Mouse (Mus musculus): Measurements from ENCODE around the gene Slc12a8.
A peak's percentile ranks its signal among the peaks of the same experiment; 100 is the strongest.

Slc12a8 gene

GRCm38 (mm10) chr16:33621836-33622235, 104.7 kb downstream of the Slc12a8 start:
- no peak for DNase-seq

- no peak for DNase-seq
Measured at GRCm38 (mm10) chr16:33624586-33624985, 107.5 kb downstream of the Slc12a8 start.

GRCm38 (mm10) chr16:33629539-33629938, 112.4 kb downstream of the Slc12a8 start:
- DNase-seq = no peak

- no peak for DNase-seq
Measured at GRCm38 (mm10) chr16:33635836-33636595, 118.9 kb downstream of the Slc12a8 start.

- DNase-seq = no peak
Measured at GRCm38 (mm10) chr16:33641779-33642178, 124.7 kb downstream of the Slc12a8 start.

- DNase-seq = no peak
Measured at GRCm38 (mm10) chr16:33653116-33653515, 136.0 kb downstream of the Slc12a8 start.

- no peak for DNase-seq
Measured at GRCm38 (mm10) chr16:33655443-33655842, 138.3 kb downstream of the Slc12a8 start.

- DNase-seq = no peak
Measured at GRCm38 (mm10) chr16:33657191-33657590, 140.1 kb downstream of the Slc12a8 start.

GRCm38 (mm10) chr16:33658121-33658520, 141.0 kb downstream of the Slc12a8 start:
- no peak for DNase-seq

- DNase-seq = peak; percentile 78
Measured at GRCm38 (mm10) chr16:33659521-33659920, 142.4 kb downstream of the Slc12a8 start.

- no peak for DNase-seq
Measured at GRCm38 (mm10) chr16:33660125-33660524, 143.0 kb downstream of the Slc12a8 start.

GRCm38 (mm10) chr16:33662841-33663240, 145.7 kb downstream of the Slc12a8 start:
- DNase-seq = no peak

- DNase-seq = no peak
Measured at GRCm38 (mm10) chr16:33666226-33666625, 149.1 kb downstream of the Slc12a8 start.

GRCm38 (mm10) chr16:33666985-33667538, 149.9 kb downstream of the Slc12a8 start:
- DNase-seq = no peak

GRCm38 (mm10) chr16:33668448-33668847, 151.3 kb downstream of the Slc12a8 start:
- no peak for DNase-seq

- no peak for DNase-seq
Measured at GRCm38 (mm10) chr16:33669072-33669471, 151.9 kb downstream of the Slc12a8 start.

GRCm38 (mm10) chr16:33670340-33670739, 153.2 kb downstream of the Slc12a8 start:
- peak; percentile 95 for DNase-seq

- peak; percentile 46 for DNase-seq
Measured at GRCm38 (mm10) chr16:33670933-33671332, 153.8 kb downstream of the Slc12a8 start.

GRCm38 (mm10) chr16:33672188-33672587, 155.1 kb downstream of the Slc12a8 start:
- no peak for DNase-seq

GRCm38 (mm10) chr16:33672643-33673042, 155.5 kb downstream of the Slc12a8 start:
- DNase-seq = peak; percentile 31

- peak; percentile 30 for DNase-seq
Measured at GRCm38 (mm10) chr16:33673530-33674109, 156.5 kb downstream of the Slc12a8 start.

GRCm38 (mm10) chr16:33675151-33675847, 158.2 kb downstream of the Slc12a8 start:
- DNase-seq = no peak

- no peak for DNase-seq
Measured at GRCm38 (mm10) chr16:33675848-33676184, 158.7 kb downstream of the Slc12a8 start.
